Mouse (Mus musculus): ENCODE results near the gene Tmem231.

Tmem231 gene

GRCm38 (mm10) chr8:111865130-111865852 is 68.4 kb downstream of the Tmem231 start:
- WGBS, result 95% methylated on average over 8 of the region's 8 CpGs

GRCm38 (mm10) chr8:111864648-111865047 is 69.0 kb downstream of the Tmem231 start:
- 92% methylated on average over 8 of the region's 8 CpGs for WGBS

GRCm38 (mm10) chr8:111863280-111863679 is 70.4 kb downstream of the Tmem231 start:
- WGBS, result 88% methylated on average over 4 of the region's 4 CpGs

Data from cerebral cortex, adult 2 months (tissue).